Mouse (Mus musculus): ENCODE results near the gene Mpv17l2.

GRCm38 (mm10) chr8:70787941-70788667, 27.4 kb upstream of the Mpv17l2 start:
- no peak for TF ChIP-seq CTCF (IDR thresholded peaks at IDR 0.05; ENCODE audit: insufficient read depth, low read length)
- TF ChIP-seq POLR2A (IDR thresholded peaks at IDR 0.05; ENCODE audit: borderline replicate concordance, extremely low read depth, low read depth, low read length): no peak

All from lung, adult 2 months (tissue).